Mouse (Mus musculus) layer of hippocampus, adult 2 months (tissue): Measurements from ENCODE around the gene Mbd3. TPM values are rescaled to one million over a fixed set of nuclear protein-coding genes. Genes with fewer than 3 reads are reported as not detected.
A peak's percentile ranks its signal among the peaks of the same experiment; 100 is the strongest.

ENCODE experiments used
- DNase-seq, 2 experiments: peaks; one replicate each; pipeline ENCODE4 v3.0.0; 2022; ENCODE audit warnings: low spot score in 2 of 2
- H3K27ac ChIP-seq: fragments of 200-600 bp; 2 replicates; pipeline ENCODE4 v1.8.1; 2022
- H3K4me3 ChIP-seq: fragments of 200-600 bp; 2 replicates; pipeline ENCODE4 v1.8.1; 2022; ENCODE audit warnings: mild to moderate bottlenecking
- CTCF ChIP-seq: fragments of 200-600 bp; conservative IDR thresholded peaks from 2 replicates; pipeline ENCODE4 v1.8.1; 2022; ENCODE audit warnings: antibody characterized with exemption, mild to moderate bottlenecking, moderate library complexity
- total RNA-seq, 2 experiments: library from RNA; stranded (reverse); gene quantifications; 2 replicates each; pipeline ENCODE4 v1.2.3; 2021

The Mbd3 gene
- total RNA-seq, 2 experiments from 2014 or later = 147 to 149 TPM

DNA sequence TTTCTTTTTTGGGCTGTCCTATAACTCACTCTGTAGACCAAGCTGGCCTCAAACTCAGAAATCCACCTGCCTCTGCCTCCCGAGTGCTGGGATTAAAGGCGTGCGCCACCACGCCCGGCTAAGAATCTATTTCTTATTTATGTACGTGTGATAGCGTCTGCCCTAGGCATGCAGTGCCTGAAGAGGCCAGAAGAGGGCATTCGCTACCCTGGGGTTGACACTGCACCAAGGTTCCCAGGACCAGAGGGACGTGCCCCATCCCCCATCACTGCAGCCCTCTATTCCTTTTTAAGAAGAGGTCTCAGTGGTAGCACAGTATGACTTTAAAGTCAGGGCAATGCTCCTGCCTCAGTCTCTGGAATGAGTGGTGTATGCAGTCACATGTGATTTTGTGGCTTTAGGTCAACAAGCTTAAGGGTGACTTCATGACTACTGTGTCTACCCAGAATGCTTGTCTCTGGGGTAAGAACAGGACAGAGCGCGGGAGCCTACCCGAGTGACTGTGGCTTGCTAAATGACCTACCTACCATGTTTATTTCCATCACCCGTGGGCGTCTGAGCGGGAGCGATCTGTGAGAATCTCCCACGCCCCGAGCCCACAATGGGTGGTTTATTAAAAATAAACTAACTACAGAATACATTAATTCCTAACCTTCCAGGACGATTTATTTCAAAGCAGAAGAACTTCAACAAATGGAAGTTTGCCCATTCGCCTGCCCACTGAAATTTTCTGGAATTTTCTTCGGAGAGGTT lies 29.2 kb downstream of the Mbd3 start:
- TF ChIP-seq CTCF = peak; percentile 67
- DNase-seq = no peak
- Histone ChIP-seq H3K27ac (0 out of 2 replicates have a peak overlapping the region, but pooled peaks have one; percentile 7), H3K4me3 (no peak overlapping the region)

DNA sequence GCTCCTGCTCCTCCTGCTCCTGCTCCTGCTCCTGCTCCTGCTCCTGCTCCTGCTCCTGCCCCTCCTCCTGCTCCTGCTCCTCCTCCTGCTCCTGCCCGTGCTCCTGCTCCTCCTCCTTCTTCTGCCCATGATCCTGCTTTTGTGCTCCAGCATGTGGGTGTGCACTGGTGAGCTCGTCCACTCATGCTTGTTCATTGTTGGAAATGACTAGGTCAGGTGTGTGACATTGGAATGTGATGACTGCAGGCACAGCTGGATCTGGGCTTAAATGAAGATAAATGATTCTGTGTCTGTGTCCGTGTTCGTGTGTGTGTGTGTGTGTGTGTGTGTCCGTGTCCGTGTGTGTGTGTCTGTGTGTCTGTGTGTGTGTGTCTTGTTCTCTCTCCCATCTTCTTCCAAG lies 31.0 kb downstream of the Mbd3 start:
- no peak overlapping the region for H3K27ac ChIP-seq
- no peak for TF ChIP-seq CTCF
- no peak for DNase-seq
- no peak overlapping the region for H3K4me3 ChIP-seq

DNA sequence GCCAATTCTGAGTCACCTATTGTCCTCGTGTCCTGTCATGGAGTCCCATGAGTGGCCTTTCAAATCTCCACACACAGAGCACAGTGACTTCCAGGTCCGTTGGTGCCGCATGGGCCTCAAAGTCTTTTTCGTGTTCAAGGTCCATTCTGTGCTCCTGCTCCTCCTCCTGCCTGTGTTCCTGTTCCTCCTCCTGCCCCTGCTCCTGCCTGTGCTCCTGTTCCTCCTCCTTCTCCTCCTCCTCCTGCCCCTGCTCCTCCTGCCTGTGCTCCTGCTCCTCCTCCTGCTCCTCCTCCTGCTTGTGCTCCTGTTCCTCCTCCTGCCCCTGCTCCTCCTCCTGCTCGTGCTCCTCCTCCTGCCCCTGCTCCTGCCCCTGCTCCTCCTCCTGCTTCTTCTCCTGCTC lies 31.4 kb downstream of the Mbd3 start:
- DNase-seq = no peak
- Histone ChIP-seq H3K4me3 (no peak overlapping the region), H3K27ac (no peak overlapping the region)
- no peak for TF ChIP-seq CTCF

DNA sequence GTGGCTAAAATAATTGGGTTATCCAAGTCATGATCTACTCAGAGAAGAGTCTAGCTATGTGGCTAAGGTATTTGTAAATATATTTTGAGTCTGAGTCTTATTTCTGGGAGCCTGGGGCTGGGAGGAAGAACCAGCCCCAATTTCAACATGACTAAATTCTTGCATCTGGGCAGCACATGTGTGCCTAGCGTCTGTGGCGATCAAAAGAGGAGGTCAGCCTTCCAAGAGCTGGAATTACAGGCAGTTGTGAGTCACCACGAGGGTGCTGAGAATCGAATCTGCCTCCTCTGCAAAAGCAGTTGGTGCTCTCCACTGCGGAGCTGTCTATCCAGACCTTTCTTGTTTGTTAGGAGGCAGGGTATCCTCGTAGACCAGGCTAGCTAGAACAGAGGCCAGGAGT lies 33.6 kb downstream of the Mbd3 start:
- DNase-seq = no peak
- TF ChIP-seq CTCF = no peak
- H3K27ac ChIP-seq = no peak overlapping the region
- H3K4me3 ChIP-seq = no peak overlapping the region

DNA sequence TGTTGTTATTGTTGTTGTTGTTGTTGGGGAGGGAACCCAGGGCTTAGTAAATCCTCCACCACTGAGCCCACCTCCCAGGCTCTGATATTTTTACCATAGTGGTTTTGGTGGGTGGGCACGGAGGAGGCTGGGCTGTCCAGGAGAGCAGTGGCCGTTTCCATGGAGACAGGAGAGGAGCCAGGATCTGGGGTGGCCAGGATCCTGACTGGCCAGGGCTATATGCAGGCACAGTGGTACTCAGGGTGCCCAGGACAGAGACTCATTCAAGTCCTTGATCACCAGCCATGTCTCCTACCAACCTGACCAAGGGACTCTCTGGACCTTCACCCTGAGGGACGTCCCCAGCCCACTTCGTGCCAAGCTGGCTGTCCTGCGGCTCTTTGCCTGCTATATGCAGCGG lies 35.6 kb downstream of the Mbd3 start:
- DNase-seq = no peak
- Histone ChIP-seq H3K4me3 (no peak overlapping the region), H3K27ac (no peak overlapping the region)
- no peak for TF ChIP-seq CTCF

DNA sequence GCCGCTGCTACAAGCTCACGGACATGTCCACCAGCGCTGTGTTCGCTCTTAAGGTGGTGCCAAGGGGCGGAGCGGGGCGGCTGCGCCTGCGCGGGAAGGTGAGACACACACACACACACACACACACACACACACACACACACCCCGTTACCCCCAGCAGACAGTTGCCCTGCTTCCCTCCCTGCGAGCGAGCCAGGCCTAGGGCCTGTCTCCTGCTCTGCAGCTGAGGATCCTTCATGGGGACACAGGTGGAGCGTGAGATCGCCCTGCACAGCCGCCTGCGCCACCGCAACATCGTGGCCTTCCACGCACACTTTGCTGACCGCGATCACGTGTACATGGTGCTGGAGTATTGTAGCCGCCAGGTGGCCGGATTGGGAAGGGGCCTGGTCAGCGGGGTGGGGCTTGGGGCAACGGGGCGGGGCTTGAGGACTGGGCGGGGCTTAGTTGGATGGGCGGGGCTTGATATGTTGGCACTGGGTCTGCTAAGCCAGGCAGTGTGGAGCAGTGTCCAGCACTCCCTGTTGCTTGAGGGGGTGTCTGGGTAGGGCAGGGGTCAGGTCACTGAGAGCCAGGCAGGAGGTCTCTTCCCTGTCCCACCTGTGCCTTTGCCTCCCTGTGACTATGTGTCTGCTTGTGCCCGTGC lies 41.2 kb downstream of the Mbd3 start:
- TF ChIP-seq CTCF = no peak
- peak overlapping the region; percentile 56 for H3K4me3 ChIP-seq

DNA sequence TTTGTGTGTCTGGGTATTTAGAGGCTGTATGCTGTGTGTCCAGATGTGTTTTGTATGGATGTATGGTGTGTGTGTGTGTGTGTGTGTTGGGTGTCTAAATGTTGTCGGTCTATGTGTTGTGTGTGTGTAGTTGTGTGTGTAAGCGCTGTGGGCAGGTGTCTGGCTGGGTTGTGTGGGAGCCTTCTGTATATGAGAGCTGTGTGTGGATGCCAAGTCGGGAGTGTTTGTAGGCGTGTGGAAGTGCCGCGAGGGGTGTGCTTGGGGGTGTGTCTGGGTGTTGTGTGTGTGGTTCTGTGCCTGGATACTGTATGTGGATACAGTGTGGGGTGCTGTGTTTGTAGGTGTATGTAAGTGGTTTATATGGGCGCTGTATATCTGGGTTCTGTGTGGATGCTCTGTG lies 42.0 kb downstream of the Mbd3 start:
- no peak for TF ChIP-seq CTCF
- Histone ChIP-seq H3K4me3 (peak overlapping the region; percentile 56), H3K27ac (peak overlapping the region; percentile 87; the same call in 1 of the 2 replicates)
- peak in 1 of 2 experiments; percentile 45 for DNase-seq

More for the DNA sequence above, 41.2 kb downstream of the Mbd3 start:
- H3K27ac ChIP-seq = no peak overlapping the region
- DNase-seq = no peak

DNA sequence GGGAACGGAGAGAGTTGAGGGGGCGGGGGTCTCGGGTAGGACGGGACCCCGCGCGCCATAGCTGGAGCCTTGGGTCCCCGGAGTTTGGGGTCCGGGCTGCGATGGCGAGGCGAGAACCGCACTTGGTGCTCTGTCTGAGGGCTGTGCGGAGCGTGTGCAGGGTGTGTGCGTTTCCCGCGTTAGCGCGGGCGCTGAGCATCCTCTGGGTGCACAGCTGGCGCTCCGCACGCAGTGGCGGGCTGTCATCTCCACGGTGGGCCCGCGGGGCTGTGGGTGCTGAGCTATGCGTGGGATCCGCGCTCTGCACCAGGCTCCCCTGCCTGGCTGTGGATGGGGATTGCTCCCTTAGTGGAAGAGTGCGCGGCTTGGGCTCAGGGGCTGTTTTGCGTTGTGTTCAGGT lies 42.6 kb downstream of the Mbd3 start:
- TF ChIP-seq CTCF = no peak
- Histone ChIP-seq H3K27ac (peak overlapping the region; percentile 87), H3K4me3 (peak overlapping the region; percentile 56)
- no peak for DNase-seq

DNA sequence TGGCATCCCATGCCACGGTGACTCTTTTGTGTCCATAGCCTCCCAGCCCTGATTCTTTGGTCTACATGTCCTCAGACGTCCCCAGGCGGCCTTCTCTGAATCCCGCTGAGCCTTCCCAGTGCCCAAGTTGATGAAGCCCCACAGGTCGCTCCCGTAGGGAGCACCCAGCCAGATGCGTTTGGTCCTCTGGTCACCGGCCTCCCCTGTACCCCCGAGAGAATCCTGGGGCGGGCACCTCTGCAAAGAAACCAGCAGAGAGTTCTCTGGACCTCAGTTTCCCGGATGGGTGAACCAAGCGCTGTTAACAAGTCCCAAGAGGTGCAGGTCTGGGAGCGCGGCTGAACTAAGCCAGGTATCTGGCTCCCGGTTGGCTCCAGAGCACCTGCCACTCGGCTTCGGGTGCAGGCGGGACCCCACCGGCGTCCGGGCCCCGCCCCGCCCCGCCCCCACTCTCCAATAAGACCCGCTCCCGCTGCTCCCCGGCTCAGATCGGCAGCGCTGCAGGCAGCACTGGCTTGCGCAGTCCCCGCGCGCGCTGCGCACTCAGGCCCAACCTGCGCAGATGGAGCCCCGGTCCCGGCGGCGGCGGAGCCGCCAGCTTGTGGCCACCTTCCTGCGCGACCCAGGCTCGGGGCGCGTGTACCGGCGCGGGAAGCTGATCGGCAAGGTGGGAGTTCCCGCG lies 43.2 kb downstream of the Mbd3 start, which contains the start of gene Plk5:
Gene Plk5, plus strand, starts transcription at position 459 of the 682 bp plus-strand sequence.
- Histone ChIP-seq H3K27ac (peak within 1 kb of the TSS; percentile 87), H3K4me3 (peak within 1 kb of the TSS; percentile 56)
- no peak for DNase-seq
- TF ChIP-seq CTCF = no peak

DNA sequence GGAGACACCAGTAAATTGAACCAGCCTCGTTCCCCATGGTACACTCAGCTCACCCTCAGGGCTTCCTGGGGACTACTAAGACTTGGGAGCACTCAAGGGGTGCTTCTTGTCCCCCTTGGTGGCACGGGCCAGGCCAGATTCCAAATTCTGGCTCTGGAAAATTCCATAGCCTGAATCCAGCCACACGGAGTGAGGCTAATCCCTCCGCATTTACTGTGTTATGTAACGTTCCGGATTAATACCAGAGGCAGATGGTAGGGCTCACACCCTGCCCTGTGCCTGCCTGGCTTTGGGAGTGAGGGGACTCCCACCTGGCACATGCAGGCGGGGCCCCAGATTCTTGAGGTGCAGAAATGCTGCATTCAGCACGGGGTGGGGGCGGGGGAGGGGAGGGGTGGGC lies 43.9 kb downstream of the Mbd3 start:
- DNase-seq = no peak
- Histone ChIP-seq H3K27ac (peak overlapping the region; percentile 87), H3K4me3 (peak overlapping the region; percentile 56)
- TF ChIP-seq CTCF = no peak

DNA sequence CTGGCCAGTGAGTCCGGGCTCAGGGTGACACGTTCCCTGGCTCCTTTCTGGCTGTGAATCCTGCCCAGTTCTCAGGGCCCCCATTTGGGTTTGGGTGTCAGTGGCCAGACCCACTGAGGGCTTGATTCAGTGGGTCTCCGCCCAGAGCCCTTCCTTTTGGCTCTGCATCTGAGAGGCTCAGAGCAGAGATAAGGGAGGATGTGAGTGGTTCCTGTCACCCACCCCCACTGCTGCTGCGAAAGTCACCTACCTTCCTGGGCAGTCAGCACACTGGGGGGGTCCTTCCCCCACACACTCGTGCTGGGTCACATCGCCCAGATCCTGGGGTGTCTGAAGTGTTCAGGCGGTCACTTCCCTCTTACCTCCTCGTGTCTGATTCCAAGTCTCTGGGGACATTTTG lies 46.6 kb downstream of the Mbd3 start:
- TF ChIP-seq CTCF = no peak
- no peak overlapping the region for H3K4me3 ChIP-seq
- DNase-seq = no peak
- no peak overlapping the region for H3K27ac ChIP-seq

DNA sequence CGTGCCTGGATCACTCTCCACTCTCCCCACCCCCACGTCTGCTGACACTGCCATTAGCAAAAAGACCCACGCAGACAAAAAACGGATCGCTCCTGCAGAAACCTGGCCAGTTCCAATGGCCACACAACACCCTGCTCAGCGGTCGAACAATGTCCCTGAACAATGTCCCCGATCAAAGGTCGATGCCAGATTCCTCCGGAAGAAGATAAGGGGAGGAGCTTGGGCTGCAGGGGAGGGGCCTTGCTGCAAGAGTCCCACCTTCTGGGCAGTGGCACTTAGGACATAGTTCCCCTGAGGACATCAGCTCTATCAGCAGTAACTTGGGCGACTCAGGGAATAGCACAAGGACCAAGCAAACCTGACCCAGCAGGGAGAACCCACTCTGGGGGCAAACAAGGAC lies 47.5 kb downstream of the Mbd3 start:
- no peak for TF ChIP-seq CTCF
- DNase-seq = no peak
- H3K4me3 ChIP-seq = no peak overlapping the region
- H3K27ac ChIP-seq = no peak overlapping the region

DNA sequence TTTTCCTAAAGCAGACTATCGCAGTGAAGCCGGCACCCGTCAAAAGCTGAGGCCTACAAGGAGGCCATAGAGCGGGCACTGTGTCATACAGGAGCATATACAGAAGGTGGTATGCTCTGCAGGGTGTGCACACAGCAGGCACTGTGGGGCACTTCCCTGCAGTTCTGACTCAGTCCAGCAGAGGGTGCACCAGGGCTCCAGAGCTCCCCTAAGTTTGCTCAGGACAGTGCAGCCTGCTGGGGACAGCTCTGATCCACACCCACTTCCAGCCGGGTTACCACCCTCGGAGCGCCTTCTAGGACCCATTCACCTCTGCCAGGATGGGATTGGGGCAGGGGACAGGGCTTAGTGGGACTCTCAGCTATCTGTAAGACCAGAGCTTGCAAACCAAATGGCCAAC lies 49.1 kb downstream of the Mbd3 start:
- Histone ChIP-seq H3K4me3 (no peak overlapping the region), H3K27ac (no peak overlapping the region)
- peak; percentile 77 to 92 for DNase-seq
- peak; percentile 99 for TF ChIP-seq CTCF
